Mouse (Mus musculus): Measurements from ENCODE around the gene Rbms1. TPM values are rescaled to one million over a fixed set of nuclear protein-coding genes. Genes with fewer than 3 reads are reported as not detected.

Gene Rbms1
- polyA plus RNA-seq, 1 experiment from 2014 or later, result 40.8 TPM

DNA sequence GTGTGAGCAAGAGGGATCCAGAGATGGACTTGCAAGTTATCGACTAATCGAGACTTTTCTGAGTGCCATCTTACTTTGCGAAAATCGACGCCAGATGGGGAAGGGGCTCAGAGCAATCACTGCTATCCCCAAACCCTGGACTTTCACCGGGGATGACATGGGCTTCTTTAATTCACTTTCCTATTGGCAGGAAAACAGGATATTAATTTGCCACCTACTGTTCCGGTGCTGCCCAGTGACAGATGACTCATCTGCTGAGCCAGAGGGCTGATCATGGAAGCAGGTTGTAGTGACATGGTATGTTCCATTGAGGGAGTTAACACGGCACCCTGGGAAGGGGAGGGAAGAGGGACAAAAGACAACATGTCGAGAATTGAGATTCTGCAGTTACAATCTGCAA lies 206.8 kb downstream of the Rbms1 start:
- H3K9ac ChIP-seq (replicated peaks), result no peak overlapping the region
- H3K27me3 ChIP-seq, result no peaks in the 10 kb centered on the region
- no peak overlapping the region for H3K27ac ChIP-seq (replicated peaks)
- H3K4me2 ChIP-seq (replicated peaks), result no peak overlapping the region
- WGBS, result 89% methylated on average over 9 of the region's 9 CpGs
- no peak for ATAC-seq (ENCODE audit: low FRiP score, low read depth)
- H3K36me3 ChIP-seq, result no peaks in the 10 kb centered on the region
- H3K4me1 ChIP-seq, result no peaks in the 10 kb centered on the region
- H3K9me3 ChIP-seq, result no peaks in the 10 kb centered on the region
- H3K4me3 ChIP-seq, result no peak overlapping the region

DNA sequence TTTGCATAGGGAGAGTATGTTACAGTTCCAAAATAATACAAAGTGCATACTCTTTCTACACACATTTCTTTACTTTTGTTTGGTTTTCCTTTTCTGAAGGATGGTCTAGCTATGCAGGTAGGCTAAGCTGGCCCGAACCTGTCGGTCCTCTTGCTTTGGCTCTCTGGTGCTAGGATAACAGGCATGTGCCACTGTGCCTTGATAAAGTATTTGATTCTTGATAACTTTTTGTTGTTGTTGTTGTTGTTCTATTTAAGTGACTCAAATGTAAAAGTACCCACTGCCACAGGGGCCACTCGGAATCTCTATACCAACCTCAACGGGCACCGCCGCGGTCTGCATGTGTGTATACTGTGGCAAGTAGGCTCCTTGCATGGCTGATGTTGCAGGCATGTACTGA lies 207.9 kb downstream of the Rbms1 start:
- no peak overlapping the region for H3K4me3 ChIP-seq
- no peak overlapping the region for H3K27ac ChIP-seq (replicated peaks)
- no peaks in the 10 kb centered on the region for H3K36me3 ChIP-seq
- H3K27me3 ChIP-seq, result no peaks in the 10 kb centered on the region
- H3K4me2 ChIP-seq (replicated peaks), result no peak overlapping the region
- H3K9ac ChIP-seq (replicated peaks), result no peak overlapping the region
- WGBS, result 98% methylated on average over 7 of the region's 7 CpGs
- no peaks in the 10 kb centered on the region for H3K4me1 ChIP-seq
- ATAC-seq (ENCODE audit: low FRiP score, low read depth), result no peak
- no peaks in the 10 kb centered on the region for H3K9me3 ChIP-seq

DNA sequence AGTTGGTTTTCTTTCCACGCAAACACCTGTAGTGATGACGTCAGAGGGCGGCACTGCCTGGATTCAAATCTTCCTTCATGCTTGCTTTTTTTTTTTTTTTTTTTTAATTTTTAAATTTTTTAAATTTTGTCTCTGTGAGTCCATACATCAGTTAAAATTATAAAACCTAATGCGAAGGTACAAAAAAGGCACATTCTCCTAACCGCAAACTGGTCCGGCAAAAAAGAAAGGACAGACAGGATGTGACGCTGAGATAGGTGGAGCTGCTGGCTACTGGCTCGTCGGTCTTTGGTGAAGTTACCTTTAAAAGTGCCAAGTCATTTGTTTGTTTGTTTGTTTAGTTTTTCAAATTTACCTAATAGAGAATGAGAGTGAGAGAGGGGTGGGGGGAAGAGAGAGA lies 211.7 kb downstream of the Rbms1 start:
- ATAC-seq (ENCODE audit: low FRiP score, low read depth), result no peak
- no peaks in the 10 kb centered on the region for H3K4me1 ChIP-seq
- H3K36me3 ChIP-seq, result no peaks in the 10 kb centered on the region
- H3K9me3 ChIP-seq, result no peaks in the 10 kb centered on the region
- no peak overlapping the region for H3K4me2 ChIP-seq (replicated peaks)
- no peak overlapping the region for H3K27ac ChIP-seq (replicated peaks)
- H3K27me3 ChIP-seq, result no peaks in the 10 kb centered on the region
- WGBS, result 94% methylated on average over 9 of the region's 9 CpGs
- H3K4me3 ChIP-seq, result no peak overlapping the region
- H3K9ac ChIP-seq (replicated peaks), result no peak overlapping the region

DNA sequence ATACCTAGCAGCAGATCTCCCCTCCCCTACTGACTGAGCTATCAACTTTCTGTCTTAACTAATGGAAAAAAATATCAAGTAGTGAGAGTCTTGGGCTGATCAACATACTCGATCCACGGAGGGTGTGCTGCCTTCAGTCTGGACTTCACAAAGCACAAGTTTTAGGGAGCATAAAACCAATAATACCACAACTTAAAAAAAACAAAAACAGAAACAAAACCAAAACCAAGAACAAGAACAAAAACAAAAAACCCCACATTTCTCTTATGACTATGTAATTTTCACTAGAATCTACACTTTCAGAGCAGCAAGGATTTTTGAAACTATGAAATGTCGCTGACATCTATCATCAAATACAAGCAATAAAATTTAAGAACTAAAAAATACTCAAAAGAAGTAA lies 212.4 kb downstream of the Rbms1 start:
- Histone ChIP-seq H3K4me2 (replicated peaks) (no peak overlapping the region), H3K9ac (replicated peaks) (no peak overlapping the region), H3K9me3 (no peaks in the 10 kb centered on the region), H3K4me1 (no peaks in the 10 kb centered on the region), H3K27ac (replicated peaks) (no peak overlapping the region), H3K36me3 (no peaks in the 10 kb centered on the region), H3K27me3 (no peaks in the 10 kb centered on the region), H3K4me3 (no peak overlapping the region)
- ATAC-seq (ENCODE audit: low FRiP score, low read depth), result no peak
- WGBS, result 89% methylated on average over 3 of the region's 3 CpGs

DNA sequence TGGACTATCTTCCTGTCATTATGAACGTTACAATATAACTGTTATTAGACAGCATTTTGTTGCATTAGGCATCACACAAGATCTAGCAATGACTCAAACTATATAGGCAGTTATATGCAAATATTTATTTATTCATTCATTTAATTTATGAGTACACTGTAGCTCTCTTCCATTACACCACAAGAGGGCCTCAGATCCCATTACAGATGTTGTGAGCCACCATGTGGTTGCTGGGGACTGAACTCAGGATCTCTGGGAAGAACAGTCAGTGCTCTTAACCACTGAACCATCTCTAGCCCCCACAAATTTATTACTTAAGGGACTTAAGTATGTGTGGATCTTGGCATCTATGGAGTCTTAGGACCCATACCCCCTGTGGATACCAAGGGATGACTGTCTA lies 214.4 kb downstream of the Rbms1 start:
- no peaks in the 10 kb centered on the region for H3K9me3 ChIP-seq
- WGBS, result 87% methylated on average over 1 of the region's 1 CpGs
- no peak overlapping the region for H3K4me3 ChIP-seq
- no peak overlapping the region for H3K9ac ChIP-seq (replicated peaks)
- H3K4me1 ChIP-seq, result no peaks in the 10 kb centered on the region
- H3K4me2 ChIP-seq (replicated peaks), result no peak overlapping the region
- no peaks in the 10 kb centered on the region for H3K36me3 ChIP-seq
- H3K27ac ChIP-seq (replicated peaks), result no peak overlapping the region
- ATAC-seq (ENCODE audit: low FRiP score, low read depth), result no peak
- no peaks in the 10 kb centered on the region for H3K27me3 ChIP-seq

- Histone ChIP-seq H3K27me3 (no peaks in the 10 kb centered on the region), H3K36me3 (no peaks in the 10 kb centered on the region), H3K4me3 (no peak overlapping the region), H3K9ac (replicated peaks) (no peak overlapping the region), H3K4me2 (replicated peaks) (no peak overlapping the region), H3K27ac (replicated peaks) (no peak overlapping the region), H3K4me1 (no peaks in the 10 kb centered on the region), H3K9me3 (no peaks in the 10 kb centered on the region)
- no peak for ATAC-seq (ENCODE audit: low FRiP score, low read depth)
- WGBS, result 71% methylated on average over 3 of the region's 3 CpGs
Observed at GRCm38 (mm10) chr2:60747590-60747989, 215.4 kb downstream of the Rbms1 start.

DNA sequence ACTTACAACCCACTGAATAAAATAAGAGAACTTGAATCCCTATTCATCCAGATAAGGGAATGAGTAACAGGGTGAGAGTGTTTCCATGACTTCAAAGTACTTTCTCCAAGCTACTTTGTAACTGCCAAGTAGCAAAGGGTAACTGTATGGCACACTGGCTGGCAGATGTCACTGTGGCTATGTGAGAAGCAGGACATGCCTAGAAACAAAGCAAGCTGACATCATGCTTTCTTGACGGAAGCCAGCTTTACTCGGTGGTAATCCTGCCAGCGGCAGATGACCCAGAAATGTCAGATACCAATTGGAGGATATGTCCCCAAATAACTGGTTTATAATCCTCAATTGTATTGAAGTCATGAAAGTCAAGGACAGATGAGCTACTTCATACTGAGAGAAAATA lies 218.3 kb downstream of the Rbms1 start:
- H3K27ac ChIP-seq (replicated peaks), result no peak overlapping the region

GRCm38 (mm10) chr2:60739389-60740137 lies 223.4 kb downstream of the Rbms1 start:
- ATAC-seq (ENCODE audit: low FRiP score, low read depth), result no peak
- WGBS, result 87% methylated on average over 10 of the region's 10 CpGs
- no peaks in the 10 kb centered on the region for H3K27me3 ChIP-seq
- H3K9me3 ChIP-seq, result no peaks in the 10 kb centered on the region
- no peak overlapping the region for H3K27ac ChIP-seq (replicated peaks)
- H3K4me2 ChIP-seq (replicated peaks), result no peak overlapping the region
- H3K4me1 ChIP-seq, result no peaks in the 10 kb centered on the region
- H3K4me3 ChIP-seq, result no peak overlapping the region
- H3K36me3 ChIP-seq, result no peaks in the 10 kb centered on the region
- no peak overlapping the region for H3K9ac ChIP-seq (replicated peaks)

More for the DNA sequence above, 218.3 kb downstream of the Rbms1 start:
- Histone ChIP-seq H3K36me3 (no peaks in the 10 kb centered on the region), H3K4me3 (no peak overlapping the region), H3K9ac (replicated peaks) (no peak overlapping the region), H3K4me2 (replicated peaks) (no peak overlapping the region), H3K4me1 (no peaks in the 10 kb centered on the region), H3K27me3 (no peaks in the 10 kb centered on the region), H3K9me3 (no peaks in the 10 kb centered on the region)
- 44% methylated on average over 3 of the region's 3 CpGs for WGBS
- no peak for ATAC-seq (ENCODE audit: low FRiP score, low read depth)

DNA sequence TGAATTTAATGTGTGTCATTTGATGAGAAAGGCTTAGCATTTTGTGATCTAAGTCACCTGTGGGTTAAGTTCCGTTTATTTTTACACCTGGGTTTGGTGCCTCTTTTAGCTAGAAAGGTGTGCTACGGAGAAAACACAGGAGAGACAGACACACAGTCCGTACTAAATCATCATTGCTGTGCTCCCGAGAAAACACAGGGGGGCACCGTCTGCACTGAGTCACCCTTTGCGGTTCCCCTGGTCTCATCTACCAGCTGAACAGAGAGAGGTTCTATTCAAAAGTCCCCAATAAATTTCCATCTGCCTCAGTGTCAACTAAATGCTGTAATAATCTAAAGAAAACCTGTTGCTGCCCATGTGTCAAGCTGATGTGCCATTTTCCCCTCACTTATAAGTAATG lies 232.1 kb downstream of the Rbms1 start:
- Histone ChIP-seq H3K27ac (replicated peaks) (no peak overlapping the region), H3K9me3 (no peaks in the 10 kb centered on the region), H3K9ac (replicated peaks) (no peak overlapping the region), H3K4me2 (replicated peaks) (no peak overlapping the region), H3K27me3 (0 out of 2 replicates have a peak, but pooled peaks cover 3% of the 10 kb centered on the region), H3K36me3 (no peaks in the 10 kb centered on the region), H3K4me1 (no peaks in the 10 kb centered on the region), H3K4me3 (no peak overlapping the region)
- ATAC-seq (ENCODE audit: low FRiP score, low read depth), result no peak
- WGBS, result 42% methylated on average over 6 of the region's 6 CpGs

DNA sequence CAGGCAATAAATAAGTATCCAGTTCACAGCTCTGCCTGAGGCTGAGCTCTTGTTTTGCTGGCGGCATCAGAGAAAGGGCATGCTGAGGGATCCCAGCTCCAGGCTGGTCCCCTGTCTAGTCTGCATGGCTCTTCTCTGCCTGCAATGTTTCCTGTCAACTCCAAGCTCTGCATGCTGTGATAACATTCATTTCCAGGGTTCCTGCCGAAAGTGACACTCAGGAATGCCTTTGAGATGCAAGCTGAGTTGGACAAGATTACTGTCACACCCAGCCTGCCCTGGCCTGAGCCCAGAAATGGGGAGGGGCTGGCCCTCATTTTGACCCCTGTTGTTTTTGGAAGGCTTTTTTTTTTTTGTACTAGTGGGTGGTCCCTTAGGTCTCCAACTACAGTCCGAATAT lies 233.0 kb downstream of the Rbms1 start:
- WGBS, result 21% methylated on average over 3 of the region's 3 CpGs
- ATAC-seq (ENCODE audit: low FRiP score, low read depth), result no peak

DNA sequence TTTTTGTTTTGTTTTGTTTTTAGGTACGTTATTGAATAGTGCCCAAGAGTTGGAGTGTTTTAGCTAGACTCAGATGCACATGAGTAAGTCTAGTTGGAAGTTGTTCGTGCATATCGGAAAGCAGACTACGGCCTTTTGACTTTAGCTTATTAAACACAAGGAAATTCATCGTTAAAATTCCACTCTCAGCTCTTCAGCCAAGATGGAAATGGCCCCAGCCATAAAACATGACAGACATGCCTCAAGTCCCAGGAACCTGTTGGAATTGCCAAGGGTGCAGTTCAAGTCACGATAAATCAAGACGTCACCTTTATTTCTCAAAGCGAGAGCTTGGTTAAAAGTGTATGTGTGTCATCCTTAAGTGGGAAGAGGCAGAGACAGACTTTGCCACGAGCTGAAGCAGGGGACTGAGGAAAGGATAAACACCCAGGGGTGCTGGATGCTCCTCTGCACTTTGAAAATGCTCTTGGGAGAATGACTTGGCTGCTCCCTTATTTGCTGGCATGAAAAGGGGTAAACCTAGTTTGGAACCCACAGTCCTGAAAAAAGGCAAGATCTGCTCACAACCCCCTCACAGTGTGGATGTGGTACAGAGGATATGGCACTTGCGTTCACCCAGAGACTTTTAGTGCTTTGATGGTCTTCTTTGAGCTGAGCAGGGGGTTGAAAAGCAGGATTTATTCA lies 233.9 kb downstream of the Rbms1 start:
- no peak overlapping the region for H3K4me3 ChIP-seq
- WGBS, result 80% methylated on average over 10 of the region's 10 CpGs
- no peak overlapping the region for H3K27ac ChIP-seq (replicated peaks)
- H3K27me3 ChIP-seq, result 0 out of 2 replicates have a peak, but pooled peaks cover 3% of the 10 kb centered on the region
- no peaks in the 10 kb centered on the region for H3K4me1 ChIP-seq
- no peak for ATAC-seq (ENCODE audit: low FRiP score, low read depth)
- no peak overlapping the region for H3K4me2 ChIP-seq (replicated peaks)
- H3K9me3 ChIP-seq, result no peaks in the 10 kb centered on the region
- no peak overlapping the region for H3K9ac ChIP-seq (replicated peaks)
- no peaks in the 10 kb centered on the region for H3K36me3 ChIP-seq

More for the DNA sequence above, 233.0 kb downstream of the Rbms1 start:
- Histone ChIP-seq H3K9ac (replicated peaks) (no peak overlapping the region), H3K4me1 (no peaks in the 10 kb centered on the region), H3K36me3 (no peaks in the 10 kb centered on the region), H3K4me2 (replicated peaks) (no peak overlapping the region), H3K9me3 (no peaks in the 10 kb centered on the region), H3K27me3 (0 out of 2 replicates have a peak, but pooled peaks cover 3% of the 10 kb centered on the region), H3K4me3 (no peak overlapping the region), H3K27ac (replicated peaks) (no peak overlapping the region)

GRCm38 (mm10) chr2:60724660-60725059 lies 238.3 kb downstream of the Rbms1 start:
- Histone ChIP-seq H3K9ac (replicated peaks) (no peak overlapping the region), H3K9me3 (no peaks in the 10 kb centered on the region), H3K36me3 (no peaks in the 10 kb centered on the region), H3K27me3 (peaks cover 3% of the 10 kb centered on the region), H3K4me2 (replicated peaks) (no peak overlapping the region), H3K27ac (replicated peaks) (no peak overlapping the region), H3K4me1 (no peaks in the 10 kb centered on the region), H3K4me3 (no peak overlapping the region)
- no peak for ATAC-seq (ENCODE audit: low FRiP score, low read depth)
- 78% methylated on average over 2 of the region's 2 CpGs for WGBS

Data from midbrain, embryonic 12.5 days (tissue).